Mouse (Mus musculus): ENCODE results near the gene Traf3ip1.
A peak's percentile ranks its signal among the peaks of the same experiment; 100 is the strongest.
"Not testable (repeated sequence)": the region's sequence is repeated elsewhere in the genome, so short reads cannot be mapped to it uniquely, and the experiment has no call there.

Gene Traf3ip1

DNA sequence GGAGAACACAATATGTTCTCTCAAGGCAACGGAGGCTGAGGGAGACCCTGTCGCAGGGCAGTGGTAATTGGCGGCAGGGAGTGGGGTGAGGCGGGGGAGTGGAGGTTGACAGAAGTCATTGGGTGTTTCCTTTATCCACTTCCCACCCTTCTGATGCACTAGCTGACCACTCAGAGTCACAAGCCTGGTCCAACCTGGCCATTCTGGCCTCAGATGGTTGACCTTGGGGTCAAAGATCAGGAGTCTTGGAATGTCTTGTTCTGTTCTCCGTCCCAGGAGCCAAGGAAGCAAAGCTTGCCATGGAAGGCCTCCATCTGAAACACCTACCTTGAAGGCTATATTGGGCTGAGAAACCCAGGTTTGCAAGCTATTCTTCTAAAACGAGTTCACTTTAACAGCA, 28.3 kb upstream of the Traf3ip1 start:
- no peak for DNase-seq (ENCODE audit: low spot score)

DNA sequence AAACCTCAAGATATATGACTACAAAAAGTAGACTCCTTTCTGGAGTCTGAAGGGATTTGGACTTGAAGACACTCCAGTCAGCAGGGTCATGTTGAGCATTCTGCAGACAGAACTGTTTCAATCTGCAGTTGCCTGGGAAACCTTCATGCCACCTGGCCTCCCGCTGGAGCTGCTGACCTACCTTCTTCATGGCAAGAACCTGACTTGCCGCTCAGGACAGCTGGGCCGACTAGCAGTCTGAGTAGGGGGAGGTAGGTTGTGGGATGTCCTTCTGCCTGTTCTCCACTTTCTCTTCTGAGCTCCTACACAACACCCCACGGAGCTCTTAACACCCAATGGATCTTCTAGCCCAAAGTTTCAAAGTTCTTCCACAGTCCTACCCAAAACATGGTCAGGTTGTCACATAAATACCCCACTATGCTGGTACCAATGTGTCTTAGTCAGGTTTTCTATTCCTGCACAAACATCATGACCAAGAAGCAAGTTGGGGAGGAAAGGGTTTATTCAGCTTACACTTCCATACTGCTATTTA, 24.5 kb upstream of the Traf3ip1 start:
- no peak for DNase-seq (ENCODE audit: low spot score)

DNA sequence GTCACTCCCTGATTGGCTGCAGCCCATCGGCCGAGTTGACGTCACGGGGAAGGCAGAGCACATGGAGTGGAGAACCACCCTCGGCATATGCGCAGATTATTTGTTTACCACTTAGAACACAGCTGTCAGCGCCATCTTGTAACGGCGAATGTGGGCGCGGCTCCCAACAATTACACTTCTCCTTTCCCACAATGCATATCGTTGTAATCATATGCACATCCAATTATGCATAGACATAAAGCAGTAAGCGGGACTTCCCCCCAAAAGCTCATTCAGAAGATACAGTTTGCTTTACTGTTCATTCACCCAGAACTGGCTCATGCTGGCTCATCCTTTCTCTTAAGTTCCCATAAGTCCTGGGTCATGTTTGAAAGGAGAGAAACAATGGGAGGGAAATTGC, 16.3 kb upstream of the Traf3ip1 start:
- not testable (repeated sequence) for DNase-seq (ENCODE audit: low spot score)

DNA sequence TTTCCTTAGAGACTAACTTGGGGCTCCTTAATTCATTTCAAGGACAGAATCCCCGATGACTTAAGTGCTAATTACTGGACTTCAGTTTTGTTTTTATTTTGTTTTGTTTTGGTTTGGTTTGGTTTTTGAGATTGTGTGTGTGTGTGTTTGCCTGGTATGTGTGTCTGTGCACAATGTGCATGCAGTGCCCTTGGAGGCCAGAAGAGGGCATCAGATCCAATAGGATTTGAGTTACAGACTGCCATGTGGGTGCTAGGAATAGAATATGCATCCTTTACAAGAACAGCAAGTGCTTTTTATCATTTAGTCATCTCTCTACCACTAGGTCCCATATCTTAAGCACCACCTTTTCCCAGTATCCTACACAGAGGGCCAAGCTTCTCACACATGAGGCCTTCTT, 15.5 kb upstream of the Traf3ip1 start:
- DNase-seq (ENCODE audit: low spot score), result no peak

DNA sequence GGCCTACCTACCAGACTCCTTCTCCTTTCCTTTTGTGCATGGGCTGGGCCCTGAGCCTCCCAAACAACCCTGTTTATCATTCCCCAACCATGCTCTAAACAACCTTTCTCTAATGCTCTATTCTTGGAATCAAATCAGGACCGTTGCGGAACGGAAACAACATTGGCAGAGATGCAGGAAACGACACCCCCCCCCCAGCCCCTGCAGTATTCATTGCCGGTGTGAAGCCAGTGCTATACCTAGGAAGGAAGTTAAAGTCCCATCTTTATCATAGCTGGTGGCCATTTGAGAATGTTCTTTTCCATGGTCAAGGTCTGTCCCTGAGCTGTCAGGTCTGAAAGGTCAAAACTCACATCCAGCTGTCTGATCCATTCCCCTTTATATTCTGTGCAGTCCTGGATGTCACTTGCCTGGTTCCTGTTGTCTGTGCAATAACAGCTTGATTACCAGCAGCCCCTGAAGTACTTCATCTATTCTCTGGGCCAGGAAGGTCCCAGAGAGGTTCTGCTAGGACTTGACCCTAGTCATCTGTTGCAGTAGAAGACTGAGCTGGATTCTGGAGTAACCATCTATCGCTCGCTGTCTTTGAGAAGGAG, 11.7 kb upstream of the Traf3ip1 start:
- DNase-seq (ENCODE audit: low spot score), result no peak

DNA sequence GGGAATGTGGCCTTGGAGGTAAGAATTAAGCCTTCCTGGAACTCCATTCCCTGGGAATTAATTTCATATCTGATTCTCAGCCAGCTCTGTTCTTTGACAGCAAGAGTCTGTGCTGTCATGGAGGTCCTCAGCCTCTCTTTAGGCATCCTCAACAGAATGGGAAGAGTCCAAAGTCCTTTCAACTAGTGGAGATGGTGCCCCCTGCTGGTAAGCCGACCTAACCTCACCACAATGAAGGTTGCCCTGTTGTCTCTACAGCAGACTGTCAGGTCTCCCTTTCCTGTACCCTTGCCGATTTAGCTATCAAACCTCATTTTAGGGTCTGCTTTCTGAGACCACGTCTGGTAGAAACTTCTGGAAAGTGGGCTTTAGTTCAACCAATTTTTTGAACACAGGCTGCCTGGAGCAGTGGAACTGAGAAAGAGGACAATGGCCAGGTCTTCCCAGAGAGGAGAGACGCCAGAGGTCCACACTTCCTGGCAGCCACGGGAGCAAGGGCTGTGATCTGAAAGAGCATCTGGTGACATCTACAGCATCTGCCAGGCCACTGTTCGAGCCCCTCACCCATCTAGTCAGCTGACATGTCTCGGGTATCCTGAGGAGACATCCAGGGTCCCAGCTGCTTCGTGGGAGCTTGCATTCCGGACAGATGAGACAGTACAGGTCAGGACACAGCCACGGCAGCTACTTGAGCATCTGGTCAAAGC, 11.0 kb upstream of the Traf3ip1 start:
- peak; percentile 76 for DNase-seq (ENCODE audit: low spot score)

DNA sequence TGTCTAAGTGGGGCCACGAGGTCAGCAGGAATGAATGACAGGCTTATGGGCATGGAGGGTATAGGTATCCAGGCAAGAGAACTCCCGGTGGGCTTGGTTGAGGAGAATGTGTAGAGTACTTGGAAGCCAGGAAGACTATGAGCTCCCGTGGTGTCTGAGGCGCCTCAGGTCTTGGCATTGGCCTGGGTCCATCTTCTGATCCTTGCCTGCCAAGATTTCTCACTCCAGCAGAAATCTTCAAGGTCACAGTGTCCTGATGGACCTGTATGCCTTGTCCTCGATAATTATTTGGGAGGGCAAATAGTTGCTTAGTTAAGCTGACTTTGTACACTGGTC, 10.5 kb upstream of the Traf3ip1 start:
- no peak for DNase-seq (ENCODE audit: low spot score)

DNA sequence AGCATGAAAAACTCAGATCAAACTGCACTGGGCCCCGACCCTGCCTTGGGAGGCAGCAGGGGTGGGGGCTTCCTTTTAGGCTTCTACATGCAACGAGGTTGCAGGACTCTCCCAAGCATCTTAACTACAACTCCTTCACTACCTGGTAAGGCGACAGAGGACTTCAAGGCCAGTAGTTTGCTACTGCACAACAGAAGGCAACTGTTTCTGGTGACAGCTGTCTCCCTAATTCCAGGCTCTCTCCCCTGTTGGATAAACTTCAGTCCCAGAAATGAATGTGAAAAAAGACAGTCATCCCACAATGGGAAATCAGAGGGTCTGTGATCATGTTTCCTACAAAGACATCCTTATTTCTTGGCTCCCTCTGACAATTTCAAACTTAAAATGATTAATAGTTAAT, 9.0 kb upstream of the Traf3ip1 start:
- no peak for DNase-seq (ENCODE audit: low spot score)

DNA sequence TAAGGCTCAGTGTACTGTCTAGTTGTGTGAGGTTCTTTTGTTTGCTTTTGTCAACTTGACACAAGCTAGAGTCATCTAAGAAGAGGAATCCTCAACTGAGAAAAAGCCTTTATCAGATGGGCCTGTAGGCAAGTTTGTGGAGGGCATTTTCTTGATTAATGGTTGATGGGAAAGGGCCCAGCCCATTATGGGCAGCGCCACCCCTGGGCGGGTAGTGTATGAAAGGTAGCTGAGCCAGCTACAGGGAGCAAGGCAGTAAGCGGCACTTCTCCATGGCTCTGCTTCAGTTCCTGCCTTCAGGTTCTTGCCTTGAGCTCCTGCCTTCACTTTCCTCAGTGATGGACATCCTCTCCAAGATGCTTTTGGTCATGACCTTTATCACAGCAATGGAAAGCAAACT, 8.3 kb upstream of the Traf3ip1 start:
- no peak for DNase-seq (ENCODE audit: low spot score)

DNA sequence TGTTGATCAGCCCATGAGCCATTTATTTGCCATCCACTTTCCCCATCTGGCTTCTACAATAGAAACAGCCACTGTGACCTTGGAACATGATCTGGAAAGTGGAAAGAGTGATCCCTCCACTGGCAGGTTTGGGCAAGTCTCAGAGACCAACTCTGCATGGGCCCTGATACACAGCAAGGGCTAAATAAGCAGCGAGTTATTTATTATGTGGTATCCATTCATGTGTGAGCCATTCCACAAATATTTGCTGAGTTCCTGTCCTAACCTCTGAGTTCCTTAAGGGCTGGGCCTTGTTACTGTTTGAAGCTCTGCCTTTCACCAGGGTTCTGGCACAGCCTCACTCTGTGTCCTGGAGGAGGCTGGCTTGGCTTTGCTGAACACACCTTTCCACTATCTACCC, 4.1 kb upstream of the Traf3ip1 start:
- DNase-seq (ENCODE audit: low spot score), result no peak

DNA sequence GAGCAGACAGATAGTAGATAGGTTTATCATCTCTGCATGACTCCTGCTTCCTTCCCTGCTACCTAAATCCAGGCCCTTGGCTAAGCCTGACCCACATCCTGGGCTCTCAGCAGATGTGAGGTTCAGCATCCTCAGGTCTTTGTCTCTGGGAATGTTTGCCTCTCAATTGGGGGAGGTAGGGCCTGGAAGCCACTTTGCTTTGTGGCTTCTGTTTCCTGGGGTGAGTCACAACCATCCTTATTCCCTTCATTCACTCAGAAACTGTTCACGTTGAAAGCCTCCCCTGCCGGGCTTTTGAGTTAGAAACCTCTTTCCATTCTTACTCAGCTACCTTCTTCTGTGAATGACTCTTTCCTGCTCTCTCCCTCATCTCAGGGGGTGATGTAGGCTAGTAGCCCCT, 1.7 kb upstream of the Traf3ip1 start:
- DNase-seq (ENCODE audit: low spot score), result no peak

DNA sequence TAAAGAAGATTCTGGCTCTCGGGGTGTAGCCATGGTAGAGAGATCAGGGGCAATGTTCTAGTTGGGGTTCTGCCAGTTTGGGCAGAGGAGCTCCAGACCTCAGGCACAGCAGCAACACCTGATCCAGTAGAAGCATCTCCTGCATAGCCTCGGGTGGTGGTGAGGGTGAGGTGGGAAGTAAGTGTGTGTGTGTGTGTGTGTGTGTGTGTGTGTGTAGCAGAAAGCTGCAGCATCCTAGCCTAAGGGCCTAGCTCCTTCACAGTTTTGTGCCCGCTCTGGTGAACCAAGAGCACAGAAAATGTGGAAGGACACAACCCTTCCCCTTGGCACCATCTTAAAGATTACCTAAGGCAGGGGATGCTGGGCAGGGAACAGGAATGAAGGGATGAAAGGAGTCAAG, 509 bp upstream of the Traf3ip1 start:
- no peak for DNase-seq (ENCODE audit: low spot score)

DNA sequence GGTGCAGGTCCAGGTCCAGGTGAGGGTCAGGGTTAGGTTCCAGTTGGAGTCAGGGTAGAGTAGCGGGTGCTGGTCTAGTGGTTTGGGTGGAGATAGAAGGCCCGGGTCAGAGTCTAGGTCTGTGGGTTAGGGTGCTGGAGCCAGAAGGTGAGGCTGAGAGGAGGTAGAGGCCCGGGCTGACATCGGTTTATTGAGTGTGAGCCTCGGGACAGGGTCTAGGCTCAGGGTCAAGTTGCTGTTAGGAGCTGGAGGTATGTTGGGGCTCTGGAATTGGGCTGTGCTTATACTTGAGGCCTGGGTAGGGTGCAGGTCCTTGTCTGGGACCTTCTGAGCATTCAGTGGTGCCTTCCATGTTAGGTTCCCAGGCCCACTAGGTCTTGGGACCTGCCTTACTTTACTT, 874 bp downstream of the Traf3ip1 start:
- DNase-seq (ENCODE audit: low spot score), result no peak

DNA sequence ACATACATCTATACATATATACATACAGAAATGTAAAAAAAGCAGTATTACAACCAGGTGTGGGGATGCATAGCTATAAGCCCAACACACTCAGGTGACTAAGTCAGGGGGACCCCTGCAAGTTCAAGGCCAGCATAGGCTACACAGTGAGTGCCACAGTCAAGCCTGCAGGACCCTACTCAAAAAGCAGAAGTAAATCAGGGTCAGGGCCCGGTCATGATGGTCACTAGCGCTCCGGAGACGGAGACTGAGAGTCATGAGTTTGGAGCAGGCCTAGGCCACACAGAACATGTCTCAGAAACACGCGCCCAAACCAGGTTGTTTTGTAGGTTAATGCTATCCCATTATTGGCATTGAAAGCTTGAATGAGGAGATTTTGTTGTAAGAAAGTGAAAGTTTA, 4.1 kb downstream of the Traf3ip1 start:
- no peak for DNase-seq (ENCODE audit: low spot score)

DNA sequence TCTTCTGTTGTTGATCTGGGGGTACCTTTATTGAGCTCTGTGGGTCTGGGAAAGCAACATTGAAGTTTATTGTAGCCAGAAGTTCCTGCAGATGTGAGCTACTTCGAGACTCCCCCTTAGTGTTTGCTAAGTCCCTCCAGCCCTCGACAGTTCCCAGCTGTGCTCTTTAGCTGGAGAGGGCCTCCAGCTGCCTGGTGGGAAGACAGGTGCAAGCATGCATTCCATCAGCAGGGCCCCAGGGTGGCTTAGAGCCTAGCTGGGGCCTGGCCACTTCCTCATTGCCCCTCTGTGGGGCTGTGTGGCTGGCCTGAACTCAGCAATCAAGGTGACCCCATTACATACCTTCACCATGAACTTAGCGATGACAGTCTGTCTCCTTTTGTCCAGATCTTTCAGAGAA, 10.2 kb downstream of the Traf3ip1 start:
- DNase-seq (ENCODE audit: low spot score), result no peak

DNA sequence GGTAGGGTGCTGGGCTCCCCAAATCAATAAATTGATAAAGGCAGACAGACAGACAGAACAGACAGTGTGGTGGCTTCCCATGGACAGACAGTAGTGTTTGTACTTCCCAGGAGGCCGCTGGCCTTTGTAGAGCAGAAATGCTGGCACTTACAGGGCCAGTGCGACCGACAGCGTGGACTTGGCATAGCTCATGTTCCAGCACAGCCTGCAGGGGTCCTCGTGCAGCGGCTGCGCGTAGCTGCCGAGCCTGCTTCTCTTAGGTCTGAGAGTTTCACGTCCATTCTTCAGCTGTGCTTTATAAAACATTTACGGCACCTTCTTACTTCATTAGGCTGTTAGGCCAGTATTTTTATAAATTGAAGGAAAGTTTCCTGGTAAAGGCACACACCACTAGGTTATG, 20.5 kb downstream of the Traf3ip1 start:
- DNase-seq (ENCODE audit: low spot score), result no peak

DNA sequence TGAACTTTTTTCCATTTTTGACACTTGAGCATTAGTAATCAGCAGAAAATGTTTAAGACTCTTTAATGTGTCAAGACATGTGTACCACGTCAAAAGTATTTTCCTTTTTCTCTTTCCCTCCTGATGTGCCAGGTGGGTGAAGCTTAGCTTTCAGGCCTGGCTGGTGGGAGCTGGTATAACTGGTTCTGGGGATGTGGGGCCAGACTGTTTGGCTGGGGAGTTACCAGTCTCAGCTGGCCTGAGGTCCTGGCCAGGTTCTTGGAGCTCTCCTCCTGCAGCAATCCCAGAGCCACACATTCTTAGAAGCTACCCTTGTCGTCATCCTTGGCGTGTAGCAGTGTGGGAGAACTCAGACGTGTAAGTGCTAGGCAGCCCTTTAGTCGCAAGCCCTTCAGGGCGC, 21.2 kb downstream of the Traf3ip1 start:
- DNase-seq (ENCODE audit: low spot score), result no peak

DNA sequence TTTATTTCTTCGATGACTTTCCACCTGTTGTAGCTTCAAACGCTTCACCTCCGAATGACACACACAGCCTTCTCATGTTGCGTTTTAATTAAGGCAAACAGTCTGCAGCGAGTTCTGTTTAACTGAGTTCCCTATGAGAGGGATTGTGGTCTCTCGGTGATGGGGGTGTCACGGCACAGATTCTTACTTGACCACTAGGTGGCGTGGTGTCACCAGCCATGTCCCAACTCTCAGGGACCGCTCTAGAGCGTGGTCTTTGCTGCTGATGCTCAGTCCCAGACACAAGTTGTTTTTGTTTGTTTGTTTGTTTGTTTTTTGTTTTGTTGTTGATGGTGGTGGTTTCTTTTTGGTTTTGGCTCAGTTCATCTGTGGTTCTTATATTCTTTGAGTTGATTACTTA, 29.3 kb downstream of the Traf3ip1 start:
- peak; percentile 37 for DNase-seq (ENCODE audit: low spot score)

DNA sequence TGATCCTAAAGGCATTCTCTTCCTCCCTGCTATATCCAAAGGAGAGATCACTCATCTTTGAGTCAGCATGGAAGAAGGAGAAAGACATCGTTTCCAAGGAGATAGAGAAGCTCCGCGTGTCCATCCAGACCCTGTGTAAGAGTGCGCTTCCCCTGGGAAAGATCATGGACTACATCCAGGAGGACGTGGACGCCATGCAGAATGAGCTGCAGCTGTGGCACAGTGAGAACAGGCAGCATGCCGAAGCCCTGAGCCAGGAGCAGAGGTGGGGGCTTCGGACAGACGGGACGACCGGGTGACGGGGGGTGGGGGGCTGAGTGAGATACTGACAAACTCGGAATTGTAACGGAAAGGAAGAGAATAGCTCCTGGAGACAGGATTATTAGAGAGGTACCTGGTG, 31.4 kb downstream of the Traf3ip1 start:
- no peak for DNase-seq (ENCODE audit: low spot score)

DNA sequence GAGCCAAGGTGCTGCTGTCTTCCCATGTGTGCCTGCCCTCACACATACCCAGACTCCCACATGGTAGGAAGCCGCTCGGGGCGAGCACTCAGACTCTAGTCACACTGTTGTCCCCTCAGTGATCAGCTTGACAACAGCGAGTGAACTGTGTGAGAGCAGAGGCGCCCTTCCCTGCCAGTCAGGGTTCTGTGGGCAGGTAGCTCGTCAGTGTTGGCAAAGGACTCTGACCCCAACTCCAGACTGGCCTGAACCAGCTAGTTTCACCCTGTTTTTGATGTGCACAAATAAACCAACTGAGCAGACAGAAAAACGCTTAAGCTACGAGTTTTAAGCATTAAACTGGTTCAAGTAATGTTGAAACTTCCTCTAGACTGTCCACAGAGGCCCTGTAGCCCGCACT, 35.7 kb downstream of the Traf3ip1 start:
- DNase-seq (ENCODE audit: low spot score), result no peak

DNA sequence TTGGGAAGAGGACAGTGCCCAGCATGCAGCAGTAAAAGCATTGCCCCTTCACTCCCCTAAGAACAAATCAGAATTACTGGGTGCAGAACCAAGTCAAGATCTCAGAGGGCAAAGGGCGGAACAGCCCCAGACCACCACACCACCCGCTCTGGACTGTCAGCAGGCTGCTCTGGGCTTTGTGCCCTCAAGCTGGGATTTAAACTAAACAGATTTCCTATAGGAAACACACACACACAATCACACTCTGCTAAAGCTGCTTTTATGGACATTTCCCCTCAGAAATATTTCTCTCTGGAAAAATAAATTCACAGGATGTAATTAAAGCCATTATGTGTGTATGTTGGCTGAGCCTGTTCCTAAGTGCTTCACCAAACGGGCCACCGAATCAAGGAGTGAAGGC, 37.8 kb downstream of the Traf3ip1 start:
- no peak for DNase-seq (ENCODE audit: low spot score)

DNA sequence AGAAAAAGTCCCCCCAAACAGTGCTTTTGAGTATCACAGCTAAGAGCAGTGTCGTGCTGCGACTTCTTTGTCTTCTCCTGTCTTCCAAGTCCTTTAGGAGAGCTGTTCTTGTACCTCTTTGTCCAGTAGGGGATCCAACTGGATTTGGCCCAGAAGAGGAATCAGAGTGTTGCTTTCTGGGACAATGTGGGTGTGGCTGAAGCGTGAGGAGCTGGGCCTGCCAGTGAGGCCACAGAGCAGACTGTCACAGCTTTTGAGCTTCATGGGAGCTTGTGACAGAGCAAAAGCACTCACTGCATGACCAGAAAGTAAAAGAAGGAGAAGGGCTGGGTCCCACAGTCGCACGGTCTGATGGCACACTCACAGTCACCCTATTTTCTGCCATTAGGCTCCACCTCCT, 38.4 kb downstream of the Traf3ip1 start:
- no peak for DNase-seq (ENCODE audit: low spot score)

DNA sequence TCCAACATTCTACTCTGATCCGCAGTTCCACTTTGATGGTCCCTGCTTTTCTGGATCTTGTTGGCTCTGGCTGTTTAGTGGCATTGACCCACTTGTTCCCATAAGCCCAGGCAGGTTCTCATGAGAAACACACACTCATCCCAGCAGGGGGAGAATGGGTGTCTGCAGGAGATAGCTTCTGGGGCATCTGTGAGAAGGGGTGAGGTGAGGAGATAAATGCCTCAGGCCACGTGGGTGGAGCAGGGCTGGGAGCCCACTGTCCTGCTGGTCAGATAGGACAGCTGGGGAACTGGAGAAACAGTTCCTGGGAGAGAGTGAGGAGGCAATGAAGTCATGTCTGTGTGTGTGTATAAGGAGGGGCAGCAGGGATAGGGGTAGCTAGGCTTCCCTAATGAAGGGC, 39.0 kb downstream of the Traf3ip1 start:
- no peak for DNase-seq (ENCODE audit: low spot score)

Measured in ovary, postnatal 14 days (tissue).